Mouse (Mus musculus) G1E-ER4 (cell line): ENCODE data around the gene Ints1. TPM values are rescaled to one million over a fixed set of nuclear protein-coding genes. Genes with fewer than 3 reads are reported as not detected.

Experiments used
- GATA1 ChIP-seq: IDR thresholded peaks from one replicate; pipeline ENCODE4 v1.8.0; 2012; ENCODE audit warnings: low read length, inconsistent platforms
- polyA plus RNA-seq: library from polyadenylated mRNA; stranded (reverse); fragments of >175 nt; gene quantifications from 2 replicates; pipeline ENCODE4 v1.2.3, GENCODE M21; 2012

Ints1 gene
- polyA plus RNA-seq, 1 experiment = 117 TPM

- peak; percentile 15 for TF ChIP-seq GATA1
Measured at GRCm38 (mm10) chr5:139804573-139805111, 29.2 kb upstream of the Ints1 start.

GRCm38 (mm10) chr5:139804107-139804551 is 28.7 kb upstream of the Ints1 start:
- peak; percentile 97 for TF ChIP-seq GATA1

GRCm38 (mm10) chr5:139803601-139804102 is 28.2 kb upstream of the Ints1 start:
- TF ChIP-seq GATA1 = no peak

- no peak for TF ChIP-seq GATA1
Measured at GRCm38 (mm10) chr5:139803165-139803564, 27.7 kb upstream of the Ints1 start.

GRCm38 (mm10) chr5:139801880-139802279 is 26.4 kb upstream of the Ints1 start:
- no peak for TF ChIP-seq GATA1

GRCm38 (mm10) chr5:139801231-139801630 is 25.8 kb upstream of the Ints1 start:
- TF ChIP-seq GATA1 = no peak

- TF ChIP-seq GATA1 = no peak
Measured at GRCm38 (mm10) chr5:139799801-139800590, 24.5 kb upstream of the Ints1 start.

- TF ChIP-seq GATA1 = no peak
Measured at GRCm38 (mm10) chr5:139799041-139799440, 23.6 kb upstream of the Ints1 start.

GRCm38 (mm10) chr5:139798168-139798900 is 22.9 kb upstream of the Ints1 start:
- TF ChIP-seq GATA1 = no peak

GRCm38 (mm10) chr5:139797473-139798167 is 22.1 kb upstream of the Ints1 start:
- no peak for TF ChIP-seq GATA1

- TF ChIP-seq GATA1 = no peak
Measured at GRCm38 (mm10) chr5:139796900-139797299, 21.4 kb upstream of the Ints1 start.

- TF ChIP-seq GATA1 = no peak
Measured at GRCm38 (mm10) chr5:139796001-139796620, 20.6 kb upstream of the Ints1 start.

- TF ChIP-seq GATA1 = no peak
Measured at GRCm38 (mm10) chr5:139794938-139795337, 19.5 kb upstream of the Ints1 start.

- TF ChIP-seq GATA1 = no peak
Measured at GRCm38 (mm10) chr5:139794137-139794536, 18.7 kb upstream of the Ints1 start.
